Mouse (Mus musculus) midbrain, embryonic 10.5 days (tissue): ENCODE measurements around the gene Ghr. TPM values are rescaled to one million over a fixed set of nuclear protein-coding genes. Genes with fewer than 3 reads are reported as not detected.

Experiments
- DNase-seq: peaks from one replicate; pipeline ENCODE4 v3.0.0-alpha.2; 2017; ENCODE audit warnings: low spot score
- H3K27ac ChIP-seq: fragments of 300-500 bp; sonication (generic); replicated peaks from 2 replicates; pipeline ENCODE4 v1.5.1; 2016; ENCODE audit warnings: mild to moderate bottlenecking
- H3K27me3 ChIP-seq: fragments of 300-500 bp; sonication (generic); 2 replicates; pipeline ENCODE4 v1.6.1; 2016; ENCODE audit warnings: low read depth, mild to moderate bottlenecking; ENCODE audit not compliant: poor library complexity, severe bottlenecking
- H3K36me3 ChIP-seq: fragments of 300-500 bp; sonication (generic); 2 replicates; pipeline ENCODE4 v1.6.1; 2016; ENCODE audit warnings: mild to moderate bottlenecking, moderate library complexity
- H3K4me1 ChIP-seq: fragments of 300-500 bp; sonication (generic); 2 replicates; pipeline ENCODE4 v1.6.1; 2016
- H3K4me3 ChIP-seq: fragments of 300-500 bp; sonication (generic); 2 replicates; pipeline ENCODE4 v1.5.1; 2016; ENCODE audit warnings: mild to moderate bottlenecking, moderate library complexity
- H3K9me3 ChIP-seq: fragments of 300-500 bp; sonication (generic); replicated peaks from 2 replicates; pipeline ENCODE4 v1.6.1; 2016; ENCODE audit warnings: mild to moderate bottlenecking
- WGBS: fragments of 180-500 bp; shearing (Covaris S2); methylation state at CpG from one replicate; pipeline ENCODE4 v1.1.7; 2016; 5-methylcytosine and 5-hydroxymethylcytosine counted together
- polyA plus RNA-seq: library from polyadenylated mRNA; unstranded; fragments of >200 nt; fragmentation: Nextera tagmentation; extraction: Ambion mirVana; gene quantifications from 2 replicates; pipeline ENCODE4 v1.2.1, GENCODE M21; 2016

Gene Ghr
- polyA plus RNA-seq, 1 experiment from 2014 or later = 6.9 TPM

GRCm38 (mm10) chr15:3432823-3433222 is 150.5 kb downstream of the Ghr start:
- Histone ChIP-seq H3K9me3 (no peaks in the 10 kb centered on the region), H3K36me3 (no peaks in the 10 kb centered on the region), H3K4me1 (no peaks in the 10 kb centered on the region), H3K27ac (no peak overlapping the region), H3K4me3 (no peak overlapping the region), H3K27me3 (no peaks in the 10 kb centered on the region)
- 83% methylated on average over 1 of the region's 1 CpGs for WGBS
- no peak for DNase-seq

- no peak for DNase-seq
- no peaks in the 10 kb centered on the region for H3K27me3 ChIP-seq
- no peaks in the 10 kb centered on the region for H3K9me3 ChIP-seq
These were observed 153.9 kb downstream of the Ghr start for GRCm38 (mm10) chr15:3429417-3429816.

GRCm38 (mm10) chr15:3429001-3429400 is 154.3 kb downstream of the Ghr start:
- H3K9me3 ChIP-seq = no peaks in the 10 kb centered on the region
- DNase-seq = no peak
- H3K4me1 ChIP-seq = no peaks in the 10 kb centered on the region
- H3K4me3 ChIP-seq = no peak overlapping the region
- 92% methylated on average over 5 of the region's 5 CpGs for WGBS
- H3K27ac ChIP-seq = no peak overlapping the region
- H3K36me3 ChIP-seq = no peaks in the 10 kb centered on the region
- no peaks in the 10 kb centered on the region for H3K27me3 ChIP-seq

More at GRCm38 (mm10) chr15:3429417-3429816, 153.9 kb downstream of the Ghr start:
- Histone ChIP-seq H3K4me3 (no peak overlapping the region), H3K27ac (no peak overlapping the region), H3K36me3 (no peaks in the 10 kb centered on the region), H3K4me1 (no peaks in the 10 kb centered on the region)

- Histone ChIP-seq H3K36me3 (no peaks in the 10 kb centered on the region), H3K4me1 (peaks cover 6% of the 10 kb centered on the region; the same call in 1 of the 2 replicates), H3K27me3 (no peaks in the 10 kb centered on the region), H3K27ac (no peak overlapping the region), H3K9me3 (no peaks in the 10 kb centered on the region), H3K4me3 (no peak overlapping the region)
- WGBS = 69% methylated on average over 4 of the region's 4 CpGs
- no peak for DNase-seq
These were observed 156.9 kb downstream of the Ghr start for GRCm38 (mm10) chr15:3426401-3426800.

GRCm38 (mm10) chr15:3423177-3423576 is 160.1 kb downstream of the Ghr start:
- Histone ChIP-seq H3K4me3 (no peak overlapping the region), H3K4me1 (peaks cover 6% of the 10 kb centered on the region; the same call in 1 of the 2 replicates), H3K27ac (no peak overlapping the region), H3K36me3 (no peaks in the 10 kb centered on the region), H3K9me3 (no peaks in the 10 kb centered on the region), H3K27me3 (no peaks in the 10 kb centered on the region)
- DNase-seq = no peak
- WGBS = 69% methylated on average over 4 of the region's 4 CpGs

GRCm38 (mm10) chr15:3417699-3418098 is 165.6 kb downstream of the Ghr start:
- DNase-seq = no peak
- H3K27me3 ChIP-seq = no peaks in the 10 kb centered on the region
- H3K4me1 ChIP-seq = no peaks in the 10 kb centered on the region
- H3K4me3 ChIP-seq = no peak overlapping the region
- H3K27ac ChIP-seq = no peak overlapping the region
- no peaks in the 10 kb centered on the region for H3K9me3 ChIP-seq
- H3K36me3 ChIP-seq = no peaks in the 10 kb centered on the region
- 93% methylated on average over 3 of the region's 3 CpGs for WGBS

- H3K27ac ChIP-seq = no peak overlapping the region
- no peaks in the 10 kb centered on the region for H3K4me1 ChIP-seq
- H3K27me3 ChIP-seq = no peaks in the 10 kb centered on the region
- H3K9me3 ChIP-seq = no peaks in the 10 kb centered on the region
- H3K4me3 ChIP-seq = no peak overlapping the region
- 95% methylated on average over 3 of the region's 3 CpGs for WGBS
- H3K36me3 ChIP-seq = no peaks in the 10 kb centered on the region
- no peak for DNase-seq
These were observed 170.2 kb downstream of the Ghr start for GRCm38 (mm10) chr15:3413103-3413502.

- 90% methylated on average over 4 of the region's 4 CpGs for WGBS
- Histone ChIP-seq H3K9me3 (no peaks in the 10 kb centered on the region), H3K27me3 (no peaks in the 10 kb centered on the region), H3K36me3 (no peaks in the 10 kb centered on the region), H3K4me1 (peaks cover 4% of the 10 kb centered on the region; the same call in 1 of the 2 replicates), H3K27ac (no peak overlapping the region), H3K4me3 (no peak overlapping the region)
- no peak for DNase-seq
These were observed 174.8 kb downstream of the Ghr start for GRCm38 (mm10) chr15:3408478-3408877.

- no peaks in the 10 kb centered on the region for H3K4me1 ChIP-seq
- no peak for DNase-seq
- H3K36me3 ChIP-seq = no peaks in the 10 kb centered on the region
- no peaks in the 10 kb centered on the region for H3K9me3 ChIP-seq
- H3K4me3 ChIP-seq = no peak overlapping the region
- no peaks in the 10 kb centered on the region for H3K27me3 ChIP-seq
- no peak overlapping the region for H3K27ac ChIP-seq
These were observed 184.1 kb downstream of the Ghr start for GRCm38 (mm10) chr15:3399196-3399595.

GRCm38 (mm10) chr15:3397369-3398100 is 185.8 kb downstream of the Ghr start:
- no peaks in the 10 kb centered on the region for H3K36me3 ChIP-seq
- H3K27me3 ChIP-seq = no peaks in the 10 kb centered on the region
- no peaks in the 10 kb centered on the region for H3K4me1 ChIP-seq
- no peaks in the 10 kb centered on the region for H3K9me3 ChIP-seq
- H3K4me3 ChIP-seq = no peak overlapping the region
- WGBS = 90% methylated on average over 3 of the region's 3 CpGs
- H3K27ac ChIP-seq = no peak overlapping the region
- no peak for DNase-seq

GRCm38 (mm10) chr15:3396149-3396548 is 187.1 kb downstream of the Ghr start:
- no peaks in the 10 kb centered on the region for H3K9me3 ChIP-seq
- DNase-seq = no peak
- H3K36me3 ChIP-seq = no peaks in the 10 kb centered on the region
- H3K4me3 ChIP-seq = no peak overlapping the region
- H3K4me1 ChIP-seq = no peaks in the 10 kb centered on the region
- WGBS = 89% methylated on average over 2 of the region's 2 CpGs
- no peak overlapping the region for H3K27ac ChIP-seq
- H3K27me3 ChIP-seq = no peaks in the 10 kb centered on the region

GRCm38 (mm10) chr15:3395700-3396099 is 187.6 kb downstream of the Ghr start:
- no peak overlapping the region for H3K4me3 ChIP-seq
- H3K4me1 ChIP-seq = no peaks in the 10 kb centered on the region
- no peaks in the 10 kb centered on the region for H3K9me3 ChIP-seq
- no peaks in the 10 kb centered on the region for H3K27me3 ChIP-seq
- H3K27ac ChIP-seq = no peak overlapping the region
- H3K36me3 ChIP-seq = no peaks in the 10 kb centered on the region
- WGBS = 85% methylated on average over 3 of the region's 3 CpGs
- DNase-seq = no peak

- no peaks in the 10 kb centered on the region for H3K36me3 ChIP-seq
- H3K4me3 ChIP-seq = no peak overlapping the region
- H3K9me3 ChIP-seq = no peaks in the 10 kb centered on the region
- H3K4me1 ChIP-seq = no peaks in the 10 kb centered on the region
- no peaks in the 10 kb centered on the region for H3K27me3 ChIP-seq
- no peak for DNase-seq
- no peak overlapping the region for H3K27ac ChIP-seq
These were observed 192.6 kb downstream of the Ghr start for GRCm38 (mm10) chr15:3390722-3391121.

GRCm38 (mm10) chr15:3389011-3389410 is 194.3 kb downstream of the Ghr start:
- no peaks in the 10 kb centered on the region for H3K4me1 ChIP-seq
- no peaks in the 10 kb centered on the region for H3K36me3 ChIP-seq
- H3K4me3 ChIP-seq = no peak overlapping the region
- H3K27me3 ChIP-seq = no peaks in the 10 kb centered on the region
- no peak overlapping the region for H3K27ac ChIP-seq
- no peak for DNase-seq
- H3K9me3 ChIP-seq = no peaks in the 10 kb centered on the region
